Mouse (Mus musculus) embryo, embryonic 10 days (tissue): ENCODE results near the gene Wipf1.
A peak's percentile ranks its signal among the peaks of the same experiment; 100 is the strongest.

Experiments
- DNase-seq: peaks from one replicate; pipeline ENCODE4 v3.0.0-alpha.2; 2015; ENCODE audit warnings: low spot score

Gene Wipf1

DNA sequence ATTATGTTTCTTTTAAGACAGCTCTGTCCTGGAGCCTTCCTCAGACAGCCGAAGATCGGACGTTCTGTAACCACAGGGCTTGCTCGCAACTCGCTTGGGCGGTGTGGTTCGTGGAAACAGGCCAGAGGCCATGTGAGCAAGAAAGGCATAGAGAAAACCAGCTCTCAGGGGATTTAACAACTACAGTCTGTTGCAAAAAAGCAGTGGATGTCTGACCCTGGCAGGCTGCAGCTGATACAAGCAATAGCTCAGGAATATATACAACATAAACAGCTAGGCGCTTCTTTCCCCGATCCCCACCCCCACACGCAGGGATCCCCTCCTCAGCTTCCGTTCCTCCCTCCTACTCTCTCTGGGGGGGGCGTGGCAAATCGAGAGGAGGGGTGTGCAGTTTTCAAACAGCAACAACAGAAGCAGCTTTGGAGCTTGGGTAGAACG is 97.6 kb downstream of the Wipf1 start:
- DNase-seq: no peak

DNA sequence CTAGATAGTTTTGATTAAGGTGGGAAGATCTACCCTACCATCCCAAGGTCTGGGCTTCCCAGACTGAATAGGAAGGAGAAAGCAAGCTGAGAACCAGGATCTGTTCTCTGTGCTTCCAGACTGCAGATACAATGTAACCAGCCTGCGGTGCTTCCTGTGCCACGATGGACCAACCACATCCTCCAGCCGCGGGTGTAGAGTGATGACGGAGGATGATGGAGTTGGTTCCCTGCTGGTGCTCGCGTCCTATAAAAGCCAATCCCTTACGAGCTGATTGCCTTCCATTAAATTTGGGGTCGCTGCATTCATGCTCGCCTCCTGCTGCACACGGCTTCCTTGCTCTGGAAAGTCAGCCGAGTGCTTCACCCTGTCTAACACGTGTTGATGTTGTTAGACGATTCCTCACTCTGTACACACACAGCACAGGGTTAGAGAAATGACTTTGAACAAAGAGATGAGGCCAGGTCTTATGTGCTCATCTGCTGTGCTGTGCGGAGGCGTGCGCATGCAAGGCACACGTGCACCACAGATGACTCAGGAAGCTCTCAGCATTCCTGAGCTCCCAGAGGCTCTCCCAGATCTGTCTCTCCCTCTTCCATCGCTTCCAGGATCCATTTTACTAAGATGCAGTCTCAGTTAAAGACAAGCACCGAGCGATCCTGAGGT is 100.6 kb downstream of the Wipf1 start:
- DNase-seq: peak; percentile 33

DNA sequence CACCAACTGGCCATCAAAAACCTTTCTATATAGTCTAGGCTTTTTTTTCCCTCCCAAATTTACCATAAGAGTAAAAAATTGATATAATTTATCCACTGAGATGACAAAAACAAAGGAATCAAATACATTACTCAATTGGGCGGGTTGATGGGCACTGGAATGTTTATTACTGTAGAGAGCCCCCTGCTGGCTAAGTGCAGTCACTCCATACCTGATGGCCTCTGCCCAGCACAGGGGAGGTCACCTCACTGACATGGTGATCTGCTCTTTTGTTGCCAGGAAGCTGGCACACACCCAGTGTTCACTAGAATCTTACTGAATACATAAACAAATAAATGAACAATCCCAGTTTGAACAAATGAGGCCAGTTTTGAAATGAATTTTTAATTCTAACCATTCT is 102.2 kb downstream of the Wipf1 start:
- DNase-seq: peak; percentile 61

DNA sequence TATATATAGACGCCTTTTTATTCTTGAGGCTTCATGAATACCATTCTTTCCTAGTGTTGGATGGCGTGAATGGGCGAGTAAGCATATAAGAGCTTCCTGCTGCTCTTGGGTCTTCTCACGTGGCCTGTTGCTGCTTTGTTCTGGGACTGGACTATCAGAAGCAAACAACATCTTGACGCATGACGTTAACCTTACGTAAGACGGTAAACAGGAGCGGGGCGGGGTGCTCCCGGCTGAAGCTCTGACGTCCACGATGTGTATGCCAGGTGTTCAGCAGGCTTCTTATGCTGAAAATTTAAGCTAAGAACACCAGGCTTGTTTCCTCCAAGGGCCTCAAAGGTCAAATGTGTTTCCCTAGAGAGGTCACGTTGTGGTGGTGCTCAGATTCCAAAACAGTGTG is 103.7 kb downstream of the Wipf1 start:
- no peak for DNase-seq

DNA sequence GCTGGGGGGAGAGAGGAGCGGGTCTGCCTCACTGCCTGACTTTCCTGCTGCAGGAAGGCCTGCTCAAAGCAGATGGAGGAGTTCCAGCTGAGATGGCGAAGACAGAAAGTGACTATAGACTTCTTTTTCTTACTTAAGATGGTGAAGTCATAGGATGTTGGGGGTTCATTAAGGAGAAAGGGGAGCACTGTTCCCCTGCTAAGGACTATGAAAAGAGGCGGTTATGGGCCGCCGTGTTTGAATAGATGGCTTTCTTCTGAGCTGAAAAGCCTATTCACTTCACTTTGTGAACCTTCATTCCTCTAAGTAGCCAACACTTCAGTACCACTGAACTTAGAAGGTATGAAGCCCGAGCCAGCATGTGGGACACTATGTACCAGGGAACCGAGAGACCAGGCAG is 109.8 kb downstream of the Wipf1 start:
- no peak for DNase-seq

DNA sequence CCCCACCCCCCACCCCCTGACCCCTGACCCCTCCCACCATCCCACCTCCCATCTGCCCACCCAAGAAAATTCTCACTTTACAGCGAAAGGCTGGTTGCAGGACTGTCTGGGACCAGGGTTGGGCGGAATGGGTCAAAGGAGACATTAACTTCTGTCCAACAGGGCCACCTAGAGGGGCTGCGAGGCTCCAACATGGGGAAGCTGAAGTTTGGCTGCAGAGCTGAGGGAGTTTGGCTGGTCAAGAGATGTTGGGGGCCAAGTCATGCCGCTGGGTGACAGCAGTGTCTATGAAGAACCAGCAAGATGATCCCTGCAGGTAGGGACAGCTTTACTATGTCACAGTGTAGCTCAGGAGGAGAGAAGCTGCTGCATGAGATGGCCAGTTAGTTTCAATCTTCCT is 110.2 kb downstream of the Wipf1 start:
- DNase-seq: peak; percentile 67

DNA sequence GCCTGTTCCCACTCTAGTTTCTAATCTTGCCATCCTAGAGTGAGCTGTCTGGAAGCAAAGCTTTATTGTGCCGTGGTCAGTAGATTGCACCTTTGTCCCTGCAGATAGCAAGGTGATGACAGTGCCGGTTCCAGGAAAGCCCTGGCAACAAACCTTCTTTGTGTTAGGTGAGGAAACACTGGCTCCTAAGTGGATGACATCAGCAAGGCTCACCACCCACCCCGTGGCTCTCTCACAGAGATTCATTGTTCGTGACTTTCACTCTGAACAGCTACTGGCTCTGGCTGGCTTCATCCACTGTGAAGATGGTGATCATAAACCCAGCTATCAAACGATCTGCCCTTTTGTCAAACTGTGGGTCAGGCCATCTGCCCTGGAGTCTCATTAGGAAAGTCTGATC is 113.6 kb downstream of the Wipf1 start:
- no peak for DNase-seq

DNA sequence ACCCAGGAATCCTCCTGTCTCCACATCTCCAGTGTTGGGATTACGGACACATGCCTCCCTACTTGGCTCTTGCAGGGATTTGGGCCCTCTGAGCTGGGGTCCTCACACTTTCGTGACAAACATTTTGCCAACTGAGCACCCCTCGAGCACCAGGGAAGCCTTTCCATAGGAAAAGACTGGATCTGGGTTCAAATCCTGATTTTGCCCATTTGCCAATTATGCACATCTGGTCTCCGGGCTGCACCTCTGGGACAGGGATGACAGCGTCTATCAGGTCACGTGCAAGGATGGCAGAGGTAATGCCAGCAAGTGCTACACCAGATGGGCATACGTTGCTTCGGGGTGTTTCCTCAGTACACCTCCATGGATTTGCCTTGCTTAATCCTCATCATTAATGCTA is 119.5 kb downstream of the Wipf1 start:
- no peak for DNase-seq

DNA sequence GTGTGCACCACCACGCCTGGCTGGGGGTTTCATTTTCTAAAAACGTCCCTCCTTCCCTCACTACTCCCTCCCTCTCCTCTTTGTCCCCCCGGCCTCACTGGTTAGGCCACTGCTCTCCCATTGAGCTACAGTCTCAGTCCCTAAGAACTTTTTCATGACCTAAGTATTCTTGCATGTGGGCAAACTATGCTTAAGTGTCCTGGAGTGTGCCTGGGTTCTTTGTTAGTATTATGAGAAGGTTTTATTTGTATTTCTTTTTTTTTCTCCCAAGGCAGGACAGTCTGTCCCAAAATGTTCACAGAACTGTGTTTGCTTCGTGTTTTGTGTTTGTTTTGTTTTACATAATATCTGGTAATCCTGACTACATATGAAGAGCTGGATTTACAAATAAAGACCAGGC is 121.9 kb downstream of the Wipf1 start:
- no peak for DNase-seq

DNA sequence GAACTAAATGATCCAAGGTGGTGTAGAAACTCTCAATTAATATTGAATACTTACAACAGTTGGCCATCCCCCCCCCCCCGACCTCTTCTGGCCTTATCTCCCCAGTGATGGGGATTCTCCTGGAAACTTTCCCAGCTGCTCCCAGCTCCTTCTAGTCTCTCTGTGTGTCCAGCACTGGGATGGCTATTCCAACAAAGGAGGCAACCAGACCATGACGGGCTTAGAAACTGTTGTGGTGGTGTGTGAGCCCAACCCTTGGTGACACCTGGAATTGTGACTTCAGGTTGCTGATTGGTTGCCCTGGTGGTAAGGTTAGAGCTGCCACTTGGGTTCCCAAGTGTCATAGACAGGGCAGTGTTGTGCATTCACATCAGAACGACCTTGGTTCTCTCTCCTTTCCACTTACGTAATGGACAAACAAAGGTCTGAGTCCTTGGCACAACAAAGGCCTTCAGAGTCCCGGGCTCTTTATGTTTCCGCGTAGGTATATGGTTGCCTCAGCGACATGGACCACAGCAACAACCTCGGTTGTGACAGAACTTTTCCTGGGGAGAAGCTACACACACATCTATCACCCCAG is 123.1 kb downstream of the Wipf1 start:
- DNase-seq: no peak

DNA sequence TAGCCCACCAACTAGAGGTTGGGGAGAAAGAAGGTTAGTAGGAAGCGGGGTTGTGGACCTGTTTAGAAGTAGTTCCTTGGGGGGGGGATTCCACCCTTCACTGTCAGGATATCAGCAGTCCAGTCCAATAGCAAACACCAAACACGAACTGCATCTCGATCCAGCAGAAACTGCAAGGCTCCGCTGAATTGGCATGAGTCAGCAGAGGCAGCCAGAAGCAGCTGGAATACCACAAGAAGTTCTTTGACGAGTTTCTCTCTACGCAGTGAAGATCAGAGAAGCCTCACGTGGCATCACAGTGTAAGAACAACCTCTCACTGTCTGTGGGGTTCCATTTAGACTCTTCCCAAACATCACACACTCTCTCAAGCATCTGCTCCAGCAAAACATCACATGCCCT is 124.6 kb downstream of the Wipf1 start:
- no peak for DNase-seq

DNA sequence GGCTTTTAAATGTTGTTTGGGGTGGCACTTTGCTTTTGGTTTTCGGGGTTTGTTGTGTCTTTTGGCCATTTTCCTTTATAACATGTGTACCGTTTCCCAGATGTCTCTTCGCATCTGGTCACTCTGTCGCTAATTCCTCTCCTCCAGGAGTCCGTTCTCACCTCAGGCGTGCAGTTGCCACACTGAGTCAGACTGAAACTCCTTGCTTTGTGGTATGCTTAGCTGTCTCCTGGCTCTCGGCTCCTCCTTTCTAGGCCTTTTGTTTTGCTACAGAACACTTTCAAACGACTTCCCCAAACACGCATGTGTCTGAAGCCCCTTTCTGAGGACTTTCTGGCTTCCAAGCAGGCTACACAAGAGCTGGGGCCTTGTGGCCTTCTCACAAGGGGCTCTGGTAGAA is 125.1 kb downstream of the Wipf1 start:
- no peak for DNase-seq

DNA sequence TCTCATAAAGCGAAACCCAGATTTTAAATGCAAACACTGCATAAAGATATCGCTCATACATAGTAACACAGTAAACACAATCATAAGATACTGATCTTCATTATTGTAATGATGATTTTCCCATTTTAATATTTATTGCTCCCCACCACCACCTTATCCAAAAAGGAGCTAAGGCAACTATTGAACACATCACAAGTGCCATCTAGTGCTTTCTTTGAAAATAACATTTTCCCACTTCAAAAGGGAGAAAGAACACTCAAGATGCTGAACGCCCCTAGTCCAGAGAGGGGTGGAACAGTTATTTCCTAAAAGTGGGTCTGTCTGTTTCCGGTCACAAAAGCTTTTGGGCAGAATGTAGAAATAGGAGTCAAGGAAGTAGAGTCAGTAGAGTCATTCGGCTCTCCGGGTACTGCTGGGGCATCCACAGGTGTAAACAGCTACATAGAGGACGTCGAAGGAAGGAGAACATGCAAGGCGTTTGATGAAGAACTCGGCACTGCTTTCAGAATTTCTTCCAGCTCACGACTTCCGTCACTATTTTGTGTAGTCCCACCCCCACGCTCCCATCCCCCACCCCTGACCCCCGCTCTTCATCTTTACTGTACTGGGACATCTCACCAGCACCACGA is 126.0 kb downstream of the Wipf1 start:
- DNase-seq: no peak

DNA sequence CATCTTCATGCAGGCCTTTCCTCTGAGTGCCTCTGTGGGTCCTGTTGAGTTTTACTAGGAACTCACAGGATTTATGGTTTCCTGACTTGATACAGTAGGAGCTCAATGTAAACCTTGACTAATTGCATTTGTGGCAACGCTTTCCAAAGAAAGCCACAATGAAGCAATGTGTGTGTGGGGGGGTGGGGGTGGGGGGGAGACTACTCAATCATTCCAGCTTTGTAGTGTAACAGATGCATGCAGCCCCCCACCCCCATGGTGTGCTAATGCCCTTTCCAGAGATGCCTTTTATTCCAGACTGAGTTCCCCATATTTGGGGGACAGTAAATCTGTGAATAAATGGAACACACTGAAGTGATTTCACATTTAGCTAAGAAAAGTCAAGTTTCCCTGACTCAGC is 127.8 kb downstream of the Wipf1 start:
- DNase-seq: no peak

DNA sequence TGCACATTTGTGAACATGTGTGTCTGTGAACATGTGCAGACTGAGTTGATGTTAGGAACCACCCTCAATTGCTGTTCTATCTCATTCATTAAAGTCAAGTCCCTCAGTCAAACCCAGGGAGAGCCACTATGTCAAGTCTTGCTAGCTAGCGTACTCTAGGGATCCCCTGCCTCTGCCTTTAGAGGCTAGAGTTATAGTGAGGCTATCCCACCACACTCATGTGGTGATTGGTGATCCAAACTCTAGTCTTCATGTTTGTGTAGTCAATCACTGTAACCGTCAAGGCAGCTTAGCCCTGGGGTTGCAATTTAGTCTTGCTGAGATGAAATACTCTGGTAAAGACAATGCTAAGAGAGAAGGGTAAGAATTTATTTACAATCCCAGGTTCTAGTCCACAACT is 132.1 kb downstream of the Wipf1 start:
- no peak for DNase-seq

DNA sequence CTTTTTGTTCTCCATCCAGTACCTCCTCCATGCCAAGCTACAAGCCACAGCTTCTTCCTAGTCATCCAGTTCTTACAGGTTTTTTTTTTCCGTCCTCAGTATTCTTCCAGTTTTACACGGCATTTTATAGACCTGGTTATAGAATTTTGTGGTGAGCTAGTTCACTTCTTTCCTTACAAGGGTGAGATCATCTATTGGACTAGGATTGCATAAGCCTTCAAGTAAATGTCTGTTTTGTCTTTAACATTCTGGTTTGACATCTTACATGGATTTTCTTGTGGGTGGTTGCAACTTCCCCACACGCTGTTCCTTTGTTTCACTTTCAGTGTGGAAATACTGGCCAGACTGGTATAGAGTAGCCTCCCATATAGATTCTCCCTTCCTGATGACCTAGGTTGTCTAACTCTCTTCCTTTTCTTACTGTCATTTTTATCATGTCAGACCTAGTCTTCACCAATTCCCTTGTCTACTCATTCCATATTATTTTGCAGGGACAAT is 132.7 kb downstream of the Wipf1 start:
- DNase-seq: no peak

DNA sequence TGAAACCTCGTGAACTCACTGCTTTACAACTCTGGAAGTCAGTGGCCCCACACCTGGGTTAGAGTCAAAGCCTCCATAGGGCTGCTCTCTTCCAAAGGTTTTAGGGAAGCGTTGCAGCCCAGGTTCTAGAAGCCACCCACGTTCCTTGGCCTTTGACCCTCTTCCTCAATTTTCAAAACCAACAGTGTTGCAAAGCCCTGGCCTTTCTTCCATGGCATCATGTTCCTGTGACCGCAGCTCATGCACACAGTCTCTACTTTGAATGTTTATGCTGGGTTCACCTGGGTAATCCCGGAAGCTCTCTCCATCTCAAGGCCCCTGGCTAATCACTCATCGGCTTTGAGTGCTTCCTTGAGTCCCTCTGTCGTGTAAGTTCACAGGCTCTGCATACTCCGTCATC is 134.0 kb downstream of the Wipf1 start:
- DNase-seq: no peak

DNA sequence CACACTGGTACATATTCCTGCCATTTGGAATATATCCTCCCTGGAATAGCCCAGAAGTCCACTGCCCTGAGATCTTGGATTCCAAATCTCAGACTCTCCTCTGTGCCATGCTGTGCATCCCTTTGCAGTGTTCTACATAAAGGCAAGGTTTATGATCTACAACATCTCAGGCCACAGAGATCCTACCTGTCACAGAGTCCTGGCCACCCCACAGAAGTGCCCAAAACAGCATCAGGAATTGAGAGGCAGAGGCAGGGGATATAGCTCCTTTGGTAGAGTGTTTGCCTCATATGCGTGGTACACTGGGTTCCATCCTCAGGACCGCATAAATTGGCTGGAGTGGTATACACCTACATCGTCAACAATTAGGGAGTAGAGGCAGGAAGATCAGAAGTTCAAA is 135.1 kb downstream of the Wipf1 start:
- no peak for DNase-seq

DNA sequence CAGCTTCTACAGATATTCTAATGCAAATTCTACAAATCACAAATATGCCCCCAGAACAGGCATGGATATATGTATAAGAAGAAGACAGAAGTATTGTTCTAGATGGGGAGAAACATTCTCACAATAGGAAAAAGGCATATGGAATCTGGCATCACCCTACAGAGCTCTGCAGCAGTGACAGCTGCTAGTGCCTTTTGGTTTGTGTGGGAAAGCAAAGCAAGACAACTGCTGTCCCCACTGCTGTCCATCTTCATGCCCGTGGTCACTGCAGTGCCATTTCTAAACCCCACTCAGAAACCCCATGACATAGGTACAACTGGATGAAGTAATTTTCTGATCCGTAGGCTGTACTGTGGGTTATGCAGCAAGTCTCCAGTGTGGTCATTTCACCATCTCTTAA is 136.8 kb downstream of the Wipf1 start:
- DNase-seq: no peak

DNA sequence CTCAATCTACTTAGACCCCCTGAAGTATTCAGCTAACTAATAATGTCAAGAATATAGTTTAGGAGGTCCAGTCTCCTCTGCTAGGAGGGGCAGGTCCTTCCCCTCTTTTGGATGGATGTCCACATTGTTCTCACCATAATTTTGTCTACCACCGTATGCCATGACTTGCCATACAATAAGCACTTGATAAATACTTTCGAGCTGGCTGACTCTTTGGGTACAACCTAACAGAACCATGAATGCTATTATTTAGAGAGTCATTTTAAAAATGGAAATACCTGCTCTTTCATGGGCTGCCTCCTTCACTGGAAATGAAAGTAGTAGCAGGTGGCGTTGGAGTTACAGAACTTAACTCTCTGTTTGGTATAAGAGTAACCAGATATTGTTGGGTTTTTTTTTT is 139.6 kb downstream of the Wipf1 start:
- DNase-seq: no peak

DNA sequence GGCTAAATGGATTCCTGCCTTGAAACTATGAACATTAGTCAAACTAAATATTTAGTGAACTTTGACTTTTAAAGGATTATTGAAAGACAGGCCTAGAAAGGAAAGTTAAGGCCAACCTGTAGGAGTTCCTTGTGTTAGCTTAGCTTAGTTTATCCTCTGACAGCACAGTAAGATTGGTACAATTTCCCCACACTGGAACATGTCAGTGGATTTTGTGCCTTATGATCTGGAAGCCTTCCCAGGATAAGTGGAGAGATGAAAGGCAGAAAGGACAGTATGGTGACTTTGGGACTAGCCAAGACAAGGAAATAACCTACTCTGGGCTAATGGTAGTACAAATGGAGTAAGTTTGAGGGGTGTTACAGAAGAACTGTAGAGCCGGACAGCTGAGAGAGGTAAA is 141.7 kb downstream of the Wipf1 start:
- no peak for DNase-seq

DNA sequence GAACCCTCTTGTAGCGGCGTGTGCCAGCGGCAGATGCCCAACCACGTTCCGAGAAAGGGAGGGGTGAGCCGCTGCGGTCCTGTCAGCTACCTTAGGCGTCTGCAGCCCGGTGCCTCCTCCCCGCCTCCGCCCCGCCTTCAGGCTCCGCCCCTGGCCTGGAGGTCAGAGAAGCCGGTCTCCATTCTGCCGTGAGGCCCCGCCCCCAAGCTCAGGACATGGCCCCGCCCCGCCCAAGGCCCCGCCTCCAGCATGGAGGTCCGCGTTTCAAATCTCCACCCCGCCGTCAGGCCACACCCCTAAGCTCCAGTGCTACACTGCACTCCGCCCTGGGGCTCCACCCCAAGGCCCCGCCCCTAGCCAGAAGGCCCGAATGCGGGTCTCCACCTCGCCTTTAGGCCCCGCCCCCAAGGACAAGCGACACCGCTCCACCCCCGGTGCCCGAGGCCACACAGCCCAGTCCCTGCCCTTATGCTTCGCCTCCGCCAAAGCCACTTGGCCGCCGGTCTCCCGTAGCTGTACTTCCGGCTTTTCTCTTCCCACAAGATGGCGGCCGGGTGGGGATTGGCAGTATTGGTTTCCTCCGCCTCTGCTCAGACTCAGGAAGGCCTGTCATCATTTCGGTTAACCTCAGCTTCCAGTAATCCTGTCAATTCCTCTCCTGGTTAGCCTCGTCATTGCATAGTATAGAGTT is 143.0 kb downstream of the Wipf1 start, which contains the start of gene Gpr155:
Gene Gpr155 (minus strand): TSS at position 217 of the 691 bp plus-strand sequence.
- DNase-seq: peak; percentile 97
